Mouse (Mus musculus) R1 (cell line): Measurements from ENCODE around the gene Cyfip2.

Source experiments
- DNase-seq: peaks from one replicate; pipeline ENCODE4 v3.0.0-alpha.2; 2018; ENCODE audit warnings: low read depth, low spot score

Cyfip2 gene

GRCm38 (mm10) chr11:46276778-46277177 is 35.9 kb downstream of the Cyfip2 start:
- DNase-seq, result peak; percentile 88

- DNase-seq, result no peak
Measured at GRCm38 (mm10) chr11:46276168-46276567, 36.5 kb downstream of the Cyfip2 start.

GRCm38 (mm10) chr11:46275302-46275701 is 37.4 kb downstream of the Cyfip2 start:
- DNase-seq, result peak; percentile 85

- DNase-seq, result no peak
Measured at GRCm38 (mm10) chr11:46273969-46274368, 38.7 kb downstream of the Cyfip2 start.

GRCm38 (mm10) chr11:46272058-46272681 is 40.5 kb downstream of the Cyfip2 start:
- DNase-seq, result no peak

- no peak for DNase-seq
Measured at GRCm38 (mm10) chr11:46269893-46270292, 42.8 kb downstream of the Cyfip2 start.

GRCm38 (mm10) chr11:46269391-46269790 is 43.3 kb downstream of the Cyfip2 start:
- DNase-seq, result no peak

GRCm38 (mm10) chr11:46268991-46269390 is 43.7 kb downstream of the Cyfip2 start:
- peak; percentile 50 for DNase-seq

- no peak for DNase-seq
Measured at GRCm38 (mm10) chr11:46265031-46265786, 47.5 kb downstream of the Cyfip2 start.

GRCm38 (mm10) chr11:46264584-46264983 is 48.1 kb downstream of the Cyfip2 start:
- DNase-seq, result no peak

- DNase-seq, result no peak
Measured at GRCm38 (mm10) chr11:46263291-46263690, 49.4 kb downstream of the Cyfip2 start.

- DNase-seq, result no peak
Measured at GRCm38 (mm10) chr11:46262854-46263253, 49.8 kb downstream of the Cyfip2 start.

GRCm38 (mm10) chr11:46258749-46259148 is 53.9 kb downstream of the Cyfip2 start:
- no peak for DNase-seq

GRCm38 (mm10) chr11:46258207-46258606 is 54.5 kb downstream of the Cyfip2 start:
- peak; percentile 67 for DNase-seq

- DNase-seq, result peak; percentile 81
Measured at GRCm38 (mm10) chr11:46255291-46255690, 57.4 kb downstream of the Cyfip2 start.

- DNase-seq, result peak; percentile 69
Measured at GRCm38 (mm10) chr11:46251994-46252393, 60.7 kb downstream of the Cyfip2 start.

- no peak for DNase-seq
Measured at GRCm38 (mm10) chr11:46248352-46248751, 64.3 kb downstream of the Cyfip2 start.

- peak; percentile 23 for DNase-seq
Measured at GRCm38 (mm10) chr11:46246393-46246792, 66.3 kb downstream of the Cyfip2 start.

GRCm38 (mm10) chr11:46245926-46246325 is 66.7 kb downstream of the Cyfip2 start:
- peak; percentile 23 for DNase-seq

GRCm38 (mm10) chr11:46244731-46245604 is 67.7 kb downstream of the Cyfip2 start:
- DNase-seq, result no peak

GRCm38 (mm10) chr11:46241985-46242384 is 70.7 kb downstream of the Cyfip2 start:
- no peak for DNase-seq

- DNase-seq, result no peak
Measured at GRCm38 (mm10) chr11:46241150-46241673, 71.4 kb downstream of the Cyfip2 start.
